Mouse (Mus musculus): ENCODE results near the gene Sorl1.
A peak's percentile ranks its signal among the peaks of the same experiment; 100 is the strongest.

Sorl1 gene

DNA sequence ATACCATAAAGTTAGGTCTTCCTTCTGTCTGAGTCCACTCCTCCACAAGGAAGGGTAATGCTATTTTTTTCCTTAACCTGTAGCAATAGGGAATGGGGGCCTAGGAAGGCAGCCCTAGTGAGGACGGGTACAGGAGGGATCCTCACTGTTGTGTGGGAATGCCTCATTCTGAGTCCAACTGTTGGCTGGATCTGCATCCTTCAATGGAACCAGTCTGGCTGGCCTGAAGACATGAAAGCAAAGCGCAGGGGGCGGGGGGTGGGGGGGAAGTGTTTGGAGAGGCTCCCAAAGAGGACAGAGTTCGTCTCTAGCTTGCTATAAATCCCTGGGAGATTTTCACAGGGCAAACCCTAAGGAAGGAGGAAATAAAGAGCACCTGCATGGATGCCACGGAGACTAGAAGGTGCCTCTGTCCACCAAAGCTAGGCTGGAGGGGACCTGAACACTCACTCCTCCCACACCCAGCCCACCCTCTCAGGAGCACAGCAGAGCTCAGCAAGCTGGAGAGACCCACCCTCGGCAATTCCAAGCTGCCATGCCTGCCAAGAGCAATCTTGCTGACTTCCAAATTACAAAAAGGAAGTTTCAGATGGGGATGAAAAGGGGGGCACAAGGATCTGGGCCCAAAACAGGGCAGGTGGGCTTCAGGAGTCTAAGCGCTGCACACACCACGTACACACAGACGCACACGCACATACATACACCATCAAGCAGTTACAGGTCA, 2.3 kb downstream of the Sorl1 start:
- DNase-seq, result no peak

- no peak for DNase-seq
Observed at GRCm38 (mm10) chr9:42116418-42117056, 7.6 kb downstream of the Sorl1 start.

- DNase-seq, result no peak
Observed at GRCm38 (mm10) chr9:42115078-42115477, 9.0 kb downstream of the Sorl1 start.

- DNase-seq, result no peak
Observed at GRCm38 (mm10) chr9:42113316-42113715, 10.8 kb downstream of the Sorl1 start.

- DNase-seq, result no peak
Observed at GRCm38 (mm10) chr9:42112691-42113090, 11.4 kb downstream of the Sorl1 start.

GRCm38 (mm10) chr9:42111256-42111655, 12.8 kb downstream of the Sorl1 start:
- no peak for DNase-seq

DNA sequence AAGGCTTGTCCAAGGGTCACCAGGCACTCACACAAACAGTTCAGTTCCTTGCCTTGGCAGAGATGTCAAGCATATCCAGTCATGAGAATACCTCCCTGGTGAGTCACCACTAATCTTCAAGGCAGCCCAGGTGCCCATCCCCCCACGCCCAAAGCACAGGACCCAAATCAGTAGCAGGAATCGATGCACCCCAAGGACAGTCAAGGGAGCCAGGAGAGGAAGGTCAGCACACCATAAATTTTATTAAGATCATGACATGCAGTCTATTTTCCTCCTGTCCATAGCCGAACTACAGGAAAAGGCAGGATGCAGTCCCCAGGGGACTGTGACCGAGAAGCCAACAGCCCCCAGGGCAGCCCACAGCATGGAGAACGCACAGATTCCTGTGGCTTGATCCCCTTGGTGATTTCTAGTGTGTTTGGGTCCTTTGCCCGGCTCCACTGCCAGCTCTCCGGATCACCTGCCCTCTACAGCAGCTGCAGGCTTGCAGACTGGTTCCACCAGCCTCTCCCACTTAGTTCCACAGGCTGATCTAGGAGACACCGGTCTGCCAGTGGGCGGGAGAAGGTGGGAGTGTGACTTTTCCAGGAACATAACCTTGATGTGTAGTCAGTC, 14.2 kb downstream of the Sorl1 start:
- DNase-seq, result peak; percentile 50

DNA sequence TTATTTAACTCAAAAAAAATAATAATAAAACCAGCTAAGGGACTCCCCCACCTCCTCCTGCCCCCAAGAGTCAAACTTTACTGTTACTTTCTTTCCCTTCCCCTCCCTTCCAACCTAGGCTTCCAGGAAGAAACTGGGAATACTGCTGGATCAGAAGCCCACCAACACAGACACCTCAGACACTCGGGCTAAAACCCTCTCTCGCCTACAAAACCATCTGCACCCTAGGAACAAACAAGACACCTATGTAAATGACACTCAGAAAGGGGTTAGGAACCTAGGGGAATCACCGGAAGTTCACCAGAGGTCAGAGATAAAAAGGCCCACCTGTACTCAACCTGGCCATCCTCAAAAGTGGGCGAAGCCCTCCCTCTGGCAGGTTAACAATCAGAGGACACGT, 15.0 kb downstream of the Sorl1 start:
- no peak for DNase-seq

DNA sequence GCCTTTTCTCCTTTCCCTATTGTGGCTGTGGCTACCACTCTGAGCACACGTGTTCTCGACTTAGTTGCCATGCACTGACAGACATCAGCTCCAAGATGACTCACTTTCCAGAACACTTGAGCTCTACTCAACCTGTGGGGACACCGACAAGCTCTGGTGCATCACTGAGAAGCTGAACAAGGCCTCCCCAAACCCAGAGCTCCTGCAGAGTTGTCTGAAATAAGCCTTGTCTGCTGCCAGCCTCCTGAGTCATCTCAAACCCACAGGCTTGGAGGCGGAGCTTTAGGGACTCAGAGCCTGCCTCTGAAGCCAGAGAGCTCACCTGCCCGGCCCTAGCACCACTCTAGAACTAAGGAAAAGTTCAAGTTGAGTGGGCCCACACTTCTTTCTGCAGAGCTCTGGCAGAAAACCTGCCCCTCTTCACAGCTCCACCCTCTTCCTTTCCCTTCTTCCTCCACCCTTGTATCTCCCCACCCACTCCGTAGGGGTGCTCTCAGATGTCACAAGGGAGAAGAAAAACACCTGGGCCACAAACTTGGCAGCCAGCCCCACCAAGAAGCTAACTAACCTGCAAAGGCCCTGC, 15.6 kb downstream of the Sorl1 start:
- peak; percentile 70 for DNase-seq

DNA sequence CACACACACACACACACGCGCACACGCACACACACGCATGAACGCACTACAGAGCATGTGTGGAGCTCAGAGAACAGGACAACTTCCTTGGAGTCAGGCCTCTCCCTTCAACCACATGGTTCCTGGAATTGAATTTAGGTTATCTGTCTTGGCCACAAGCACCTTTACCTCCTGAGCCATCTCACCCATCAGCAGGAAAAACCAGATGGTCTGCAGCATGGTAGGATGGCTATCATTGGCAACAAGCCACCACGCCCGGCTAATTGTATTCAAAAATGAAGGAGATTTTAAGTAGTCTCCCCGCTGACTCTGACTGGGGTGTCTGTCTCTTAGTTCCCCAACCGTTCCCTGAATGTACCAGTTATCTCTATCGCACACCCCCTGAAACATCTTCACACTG, 17.0 kb downstream of the Sorl1 start:
- no peak for DNase-seq

DNA sequence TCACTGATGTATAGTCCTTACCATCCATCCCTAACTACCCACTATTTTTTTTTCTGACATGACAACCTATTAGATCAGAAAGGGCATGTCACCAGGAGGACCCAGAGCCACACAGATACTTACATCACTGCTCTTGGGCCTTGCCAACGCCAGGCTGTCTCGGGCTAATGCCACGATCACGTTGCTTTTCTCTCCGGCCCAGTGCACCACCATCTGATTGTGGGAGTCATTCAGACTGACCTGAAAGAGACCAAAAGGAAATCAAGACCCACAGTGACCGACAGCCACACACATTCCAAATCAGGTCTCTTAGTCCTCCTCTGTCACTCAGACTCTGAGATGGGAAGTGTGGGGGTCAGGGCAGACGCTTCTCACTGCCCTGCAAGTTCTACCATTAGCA, 17.8 kb downstream of the Sorl1 start:
- no peak for DNase-seq

DNA sequence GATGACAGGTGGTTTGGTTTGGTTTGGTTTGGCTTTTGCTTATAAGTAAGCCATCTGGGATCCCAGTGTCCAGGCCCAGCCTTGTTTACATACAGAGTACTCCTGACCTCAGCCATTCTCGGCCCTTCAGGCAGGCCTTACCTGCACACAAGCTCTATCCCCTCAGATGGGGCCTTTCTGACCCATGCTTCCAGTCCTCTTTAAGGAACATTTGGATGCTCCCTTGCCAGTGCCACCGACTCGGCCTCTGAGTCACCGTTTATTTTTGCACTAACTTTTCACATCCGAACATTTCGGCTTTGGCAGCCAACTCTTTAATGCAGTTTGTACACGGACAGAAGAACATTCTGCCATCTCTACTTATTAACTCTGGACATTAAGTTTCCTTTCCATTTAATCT, 20.6 kb downstream of the Sorl1 start:
- DNase-seq, result no peak

- no peak for DNase-seq
Observed at GRCm38 (mm10) chr9:42102013-42102412, 22.1 kb downstream of the Sorl1 start.

GRCm38 (mm10) chr9:42101266-42101665, 22.8 kb downstream of the Sorl1 start:
- DNase-seq, result no peak

GRCm38 (mm10) chr9:42100618-42101210, 23.4 kb downstream of the Sorl1 start:
- DNase-seq, result no peak

GRCm38 (mm10) chr9:42098474-42099121, 25.5 kb downstream of the Sorl1 start:
- DNase-seq, result no peak

DNA sequence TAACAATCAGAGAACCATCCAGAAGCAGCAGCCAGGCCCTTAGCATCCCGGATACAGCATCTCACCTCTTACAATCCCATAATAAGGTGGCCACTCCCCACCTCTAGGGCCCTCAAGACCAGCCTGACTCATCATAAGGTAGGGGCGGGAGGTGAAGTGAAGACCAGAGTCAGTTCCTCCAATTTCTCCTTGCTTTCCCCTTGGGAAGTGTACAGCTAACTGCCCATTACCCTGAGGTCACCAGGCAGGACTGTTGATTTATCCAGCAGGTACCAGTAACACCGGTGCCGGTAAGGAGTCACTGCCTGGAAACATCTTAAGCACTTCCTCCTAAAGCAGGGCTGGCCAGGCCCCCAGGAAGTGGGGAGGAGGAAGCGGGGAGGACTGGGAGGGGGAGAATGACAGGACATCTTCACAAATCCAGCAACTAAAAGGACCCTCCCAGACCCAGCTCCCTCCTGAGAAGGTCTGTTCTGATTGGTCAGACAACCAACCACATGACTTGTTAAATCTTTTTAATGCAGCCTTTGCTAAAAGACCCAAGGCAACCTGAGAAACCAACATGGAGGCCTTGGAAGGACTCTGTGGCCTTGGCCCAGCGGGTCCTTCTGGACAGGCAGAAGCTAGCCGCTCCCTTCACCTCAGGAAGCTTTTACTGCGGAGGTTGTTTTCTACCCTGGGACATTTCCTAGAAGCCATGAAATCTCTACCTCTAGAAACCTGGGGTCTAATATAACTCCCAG, 26.2 kb downstream of the Sorl1 start:
- DNase-seq, result no peak

DNA sequence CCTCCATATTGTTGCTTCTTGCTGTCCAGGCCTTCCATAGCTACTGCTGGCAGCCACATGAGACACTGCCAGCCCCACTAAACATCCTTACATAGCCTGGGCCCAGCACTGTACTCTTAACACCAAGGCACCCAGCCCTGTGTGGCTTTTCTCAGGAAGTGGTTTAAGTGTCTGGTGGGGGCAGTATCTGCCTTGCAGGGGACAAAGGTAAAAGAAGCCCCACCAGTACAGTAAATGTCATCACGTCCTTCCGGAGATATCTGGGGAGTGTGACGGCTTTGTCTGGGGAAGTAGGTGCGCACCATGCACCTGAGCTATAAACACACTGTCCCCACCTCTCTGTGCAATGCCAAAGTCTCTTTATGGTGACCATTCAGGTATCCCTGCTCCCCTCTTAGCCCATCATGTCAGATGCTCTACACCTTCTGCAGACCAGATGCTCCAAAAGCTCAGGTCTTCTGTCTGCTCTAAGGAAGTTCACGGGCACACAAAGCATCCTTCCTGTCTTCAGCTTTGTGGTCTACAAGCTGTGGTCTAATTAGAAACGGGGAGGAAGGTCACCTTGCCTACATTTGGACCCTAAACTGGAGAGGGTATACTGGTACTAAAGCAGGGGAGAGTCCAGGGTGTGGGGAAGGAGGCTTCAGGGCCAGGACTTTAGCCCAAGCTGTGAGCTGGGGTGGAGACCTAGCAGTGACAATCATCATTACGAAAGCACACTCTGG, 26.9 kb downstream of the Sorl1 start:
- no peak for DNase-seq

DNA sequence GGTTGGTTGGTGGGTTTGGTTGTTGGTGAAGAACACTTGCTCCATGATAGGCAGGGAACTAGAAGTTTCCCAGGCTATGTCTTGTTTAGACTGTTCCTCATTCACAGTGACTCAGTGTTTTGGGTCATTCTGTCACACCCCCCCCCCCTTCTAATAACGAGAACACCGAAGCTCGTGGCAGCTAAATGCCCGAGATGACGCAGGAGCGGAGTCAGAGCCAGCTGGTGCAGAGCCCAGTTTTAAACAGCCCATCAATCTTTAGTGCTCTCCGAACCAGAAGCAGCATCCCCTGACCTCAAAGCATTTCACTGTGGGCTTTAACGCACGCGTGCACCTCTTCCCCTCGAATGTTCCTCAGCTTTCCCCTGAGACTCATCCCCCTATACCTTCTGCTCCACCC, 29.3 kb downstream of the Sorl1 start:
- peak; percentile 69 for DNase-seq

DNA sequence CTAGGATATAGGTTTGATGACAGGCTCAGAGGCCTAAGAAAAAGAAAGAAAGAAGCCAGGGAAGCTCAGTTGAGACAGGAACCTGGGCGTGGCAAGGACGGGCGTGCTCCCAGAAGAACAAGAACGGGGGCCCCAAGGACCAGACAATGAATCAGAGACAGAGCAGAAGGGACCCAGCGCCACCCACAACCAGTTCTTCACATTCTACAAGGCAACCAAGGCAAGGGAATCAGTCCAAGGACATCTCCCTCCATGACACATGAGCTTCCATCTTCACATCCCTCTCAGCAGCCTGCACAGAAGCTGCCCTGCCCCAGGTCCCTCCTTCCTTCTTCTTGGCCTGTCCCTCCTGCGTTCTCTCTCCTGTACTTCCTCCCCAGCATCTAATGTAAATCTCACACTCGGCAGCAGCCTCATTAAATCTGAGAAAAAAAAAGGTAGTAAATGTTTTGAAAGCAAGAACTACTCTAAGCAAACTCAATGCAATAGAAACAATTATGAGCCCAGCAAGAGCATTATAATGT, 30.0 kb downstream of the Sorl1 start:
- no peak for DNase-seq

DNA sequence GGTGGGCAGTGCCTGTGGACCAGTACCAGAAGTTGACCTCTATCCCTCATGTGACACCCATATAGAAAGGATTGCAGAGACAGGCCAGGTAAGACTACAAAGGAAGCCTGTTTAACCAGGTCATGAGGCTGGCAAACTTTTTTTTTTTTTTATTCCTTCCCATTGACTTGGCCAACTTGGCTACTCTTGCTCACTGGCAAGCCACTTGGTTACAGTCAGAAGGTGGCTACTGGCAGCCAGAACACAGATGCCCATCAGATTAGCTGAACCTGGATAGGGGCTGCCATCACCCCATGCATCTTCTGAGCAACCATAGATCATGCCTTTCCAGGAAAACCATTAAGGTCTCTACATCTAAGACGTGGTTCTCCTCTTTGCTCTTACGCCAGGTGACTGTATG, 31.3 kb downstream of the Sorl1 start:
- no peak for DNase-seq

All from lung, postnatal 14 days (tissue).